Mouse (Mus musculus) monocyte, adult 5-6 weeks (primary cell): ENCODE data around the gene Tbx15. TPM values are rescaled to one million over a fixed set of nuclear protein-coding genes. Genes with fewer than 3 reads are reported as not detected.

Source experiments
- ATAC-seq: fragments of 153-309, 156-312 bp; replicated peaks from 2 replicates; pipeline ENCODE4 v1.8.0; 2017; ENCODE audit warnings: mild to moderate bottlenecking; ENCODE audit not compliant: low TSS enrichment, insufficient number of reproducible peaks, severe bottlenecking, poor library complexity, low FRiP score
- total RNA-seq: library from RNA; stranded (forward); fragments of 200-1000, 200-491, 200-594 nt; gene quantifications from 3 replicates; pipeline ENCODE4 v1.2.3, GENCODE M21; 2017

Tbx15 gene
- total RNA-seq, 1 experiment from 2014 or later = not detected

DNA sequence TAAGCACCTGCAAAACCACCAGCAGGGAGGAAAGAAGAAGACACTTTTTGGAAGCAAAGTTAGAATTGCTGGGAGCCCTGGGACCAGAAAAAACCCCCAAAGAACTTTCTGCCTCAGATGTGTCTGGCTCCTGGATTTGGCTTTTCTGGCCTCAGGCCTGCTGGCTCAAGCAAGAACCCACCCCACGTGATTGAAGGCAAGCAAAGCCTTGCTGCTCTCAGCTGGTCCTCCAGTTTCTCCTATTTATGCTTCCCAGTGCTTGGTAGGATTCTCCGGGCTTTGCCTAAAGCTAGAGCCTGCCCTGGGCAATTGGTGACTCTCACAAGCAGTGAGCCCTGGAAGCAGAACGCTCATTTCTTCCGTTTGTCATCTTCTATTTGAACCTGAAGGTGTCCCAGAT lies 7.4 kb downstream of the Tbx15 start:
- no peak for ATAC-seq

DNA sequence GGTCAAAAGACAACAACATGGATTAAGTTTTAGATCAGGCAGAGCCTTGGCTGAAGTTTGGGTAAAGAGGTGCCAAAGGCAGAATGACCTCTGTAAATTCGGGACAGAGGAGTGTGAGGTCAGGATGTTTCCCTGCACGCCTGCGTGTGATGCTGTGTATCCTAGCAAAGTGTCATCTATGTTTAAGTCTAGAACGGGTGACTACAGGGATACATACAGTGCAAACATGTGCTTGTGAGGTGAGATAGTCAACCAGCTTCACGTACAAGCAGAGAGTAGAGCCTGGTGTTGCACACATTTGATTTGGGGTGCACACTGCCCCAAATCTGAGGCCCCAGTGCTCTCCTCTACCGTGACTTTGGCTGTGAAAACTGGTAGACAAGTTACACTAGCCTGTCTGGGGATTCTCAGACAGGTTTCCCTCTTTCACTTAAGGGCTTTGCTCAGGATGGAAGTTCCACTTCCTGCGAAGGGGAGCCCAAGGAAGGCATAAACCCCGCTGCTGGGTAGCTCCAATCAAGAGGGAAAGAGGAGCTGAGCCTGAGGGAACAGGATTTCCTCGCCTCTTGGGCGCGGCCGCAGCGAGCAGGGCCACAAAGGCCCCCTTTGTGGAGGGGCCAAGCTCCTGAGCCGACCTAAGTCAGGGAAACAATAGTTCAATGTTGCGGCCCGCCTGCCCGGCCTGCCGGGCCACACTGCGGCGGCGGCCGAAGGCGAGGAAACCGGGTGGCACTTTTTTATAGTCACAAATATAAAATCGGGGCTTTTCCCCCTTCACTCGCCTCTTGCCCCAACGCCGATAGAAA lies 8.0 kb downstream of the Tbx15 start:
- no peak for ATAC-seq

GRCm38 (mm10) chr3:99248831-99249550 lies 8.8 kb downstream of the Tbx15 start:
- no peak for ATAC-seq

DNA sequence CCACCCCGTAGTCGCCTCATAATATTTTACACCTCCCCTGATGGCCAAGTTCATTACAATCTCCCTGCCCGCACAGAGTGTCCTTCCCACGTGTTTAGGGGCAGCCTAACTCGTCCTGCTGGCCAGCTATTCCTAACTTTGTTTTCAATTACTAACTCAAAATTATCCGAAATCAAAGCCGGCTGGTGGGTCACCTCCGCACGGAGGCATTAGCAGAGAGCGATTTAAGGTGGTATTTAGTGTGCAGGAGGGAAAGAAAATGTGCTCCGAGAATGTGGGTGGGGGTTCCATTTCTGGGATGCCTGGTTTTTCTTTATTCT lies 9.3 kb downstream of the Tbx15 start:
- no peak for ATAC-seq

- ATAC-seq = no peak
Measured at GRCm38 (mm10) chr3:99249906-99250305, 9.7 kb downstream of the Tbx15 start.

DNA sequence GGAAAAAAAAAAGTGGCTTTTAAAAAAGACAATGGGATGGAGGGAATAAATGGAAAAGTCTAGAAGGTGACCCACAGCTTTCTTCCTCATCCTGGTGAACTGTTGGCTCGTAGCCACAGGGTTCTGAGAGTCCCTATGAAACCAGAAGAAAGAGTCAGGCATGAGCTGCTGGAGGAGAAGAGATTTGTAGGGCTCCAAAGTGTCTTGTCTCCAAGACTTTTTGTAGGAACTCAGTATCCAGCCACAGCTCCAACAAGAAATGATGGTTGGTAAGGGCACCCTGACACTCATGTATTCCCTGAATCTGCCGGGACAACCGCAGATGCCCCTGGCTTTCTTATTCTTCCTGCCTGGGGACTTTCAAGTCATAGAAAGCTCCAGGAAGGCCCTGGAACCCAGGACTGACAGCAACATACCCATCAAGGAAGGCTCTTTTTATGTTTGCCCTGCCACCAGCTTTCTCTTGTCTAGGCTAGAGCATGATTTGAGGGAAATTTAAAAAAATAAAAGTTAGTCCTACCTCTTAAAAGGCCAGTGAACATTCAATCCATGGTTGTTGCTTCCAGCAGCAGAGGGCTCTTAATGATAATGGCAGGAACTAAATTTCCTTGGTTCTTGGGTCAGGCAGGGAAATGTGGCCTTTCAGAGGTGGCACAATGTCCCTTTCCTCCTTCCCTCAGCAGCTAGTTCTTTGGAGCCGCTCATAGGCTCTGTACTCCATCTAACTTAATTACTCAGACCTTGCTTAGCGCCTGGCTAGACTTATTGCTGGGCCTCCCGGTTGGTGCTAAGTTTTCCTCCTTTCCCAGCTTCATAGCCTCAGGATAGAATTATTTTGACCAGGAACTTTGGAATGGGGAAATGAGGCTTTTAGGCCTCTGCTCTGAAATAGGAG lies 11.3 kb downstream of the Tbx15 start:
- no peak for ATAC-seq

DNA sequence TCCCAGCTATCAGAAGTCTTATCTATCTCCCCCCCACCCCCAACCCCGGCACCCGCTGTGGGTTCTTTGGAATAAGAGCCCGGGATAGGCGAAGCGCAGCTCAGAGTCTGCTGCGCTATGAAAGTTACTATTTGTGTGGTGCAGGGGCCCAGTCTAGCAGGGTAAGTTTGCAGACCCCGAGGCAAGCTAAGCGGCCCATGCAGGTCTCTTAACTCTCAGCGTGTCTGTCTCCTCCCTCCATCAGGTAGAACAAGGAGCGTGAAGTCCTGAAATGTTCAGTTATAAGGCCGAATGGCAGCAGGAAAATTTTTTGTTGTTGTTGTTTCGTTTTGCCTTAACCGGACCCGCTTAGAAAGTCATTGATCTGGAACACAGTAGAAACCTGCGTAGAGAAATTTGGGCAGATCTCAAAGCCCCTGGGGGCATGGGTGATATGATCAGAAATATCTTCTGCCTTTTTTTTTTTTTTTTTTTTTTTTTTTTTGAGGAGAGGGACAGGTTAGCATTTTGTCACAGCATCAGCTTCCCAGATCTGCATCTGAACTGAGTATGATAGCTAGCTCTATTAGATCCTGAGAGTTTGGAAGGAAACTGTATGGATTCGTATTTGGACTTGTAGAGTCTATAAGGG lies 12.4 kb downstream of the Tbx15 start:
- ATAC-seq = no peak

GRCm38 (mm10) chr3:99253092-99253488 lies 12.9 kb downstream of the Tbx15 start:
- no peak for ATAC-seq

DNA sequence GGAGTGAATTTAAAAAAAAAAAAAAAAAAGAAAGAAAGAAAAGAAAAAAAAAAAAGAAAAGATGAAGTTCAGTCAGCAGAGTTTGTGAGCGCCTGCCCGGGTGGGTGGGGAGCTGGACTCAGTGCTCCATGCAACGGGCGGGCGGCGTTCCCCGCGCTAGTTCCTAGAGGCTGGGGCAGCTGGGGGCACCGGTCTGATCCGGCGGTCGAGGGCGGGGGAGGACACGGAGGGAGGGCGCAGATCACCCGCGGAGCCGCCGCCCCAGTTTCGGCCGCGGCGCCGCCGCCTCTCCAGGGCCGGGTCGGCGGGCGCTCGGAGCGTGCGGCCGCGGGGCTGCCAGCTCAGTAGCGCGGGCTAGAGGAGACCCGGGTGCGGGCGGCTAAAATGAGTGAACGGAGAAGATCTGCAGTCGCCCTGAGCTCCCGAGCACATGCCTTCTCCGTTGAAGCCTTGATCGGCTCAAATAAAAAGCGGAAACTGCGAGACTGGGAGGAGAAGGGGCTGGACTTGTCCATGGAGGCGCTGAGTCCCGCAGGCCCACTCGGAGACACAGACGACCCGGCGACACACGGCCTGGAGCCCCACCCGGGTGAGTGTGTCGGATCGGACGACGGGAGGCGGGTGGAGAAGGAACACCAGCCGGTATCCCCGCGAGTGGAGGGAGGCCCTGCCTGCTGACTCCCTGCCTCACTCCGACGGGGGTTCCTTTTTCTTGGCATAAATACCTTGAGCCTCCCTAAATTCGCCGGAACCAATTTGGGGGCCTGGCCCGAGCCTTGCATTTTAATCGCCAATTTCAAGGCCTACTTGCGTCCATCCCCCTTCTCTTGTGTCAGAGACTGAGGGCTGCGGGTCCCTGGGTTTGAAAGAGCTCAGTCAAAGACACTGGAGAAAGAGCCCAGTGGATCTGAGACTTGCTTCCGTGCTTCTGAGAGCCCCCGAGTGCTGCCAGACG lies 13.6 kb downstream of the Tbx15 start:
- no peak for ATAC-seq

- ATAC-seq = no peak
Measured at GRCm38 (mm10) chr3:99254559-99255151, 14.5 kb downstream of the Tbx15 start.

DNA sequence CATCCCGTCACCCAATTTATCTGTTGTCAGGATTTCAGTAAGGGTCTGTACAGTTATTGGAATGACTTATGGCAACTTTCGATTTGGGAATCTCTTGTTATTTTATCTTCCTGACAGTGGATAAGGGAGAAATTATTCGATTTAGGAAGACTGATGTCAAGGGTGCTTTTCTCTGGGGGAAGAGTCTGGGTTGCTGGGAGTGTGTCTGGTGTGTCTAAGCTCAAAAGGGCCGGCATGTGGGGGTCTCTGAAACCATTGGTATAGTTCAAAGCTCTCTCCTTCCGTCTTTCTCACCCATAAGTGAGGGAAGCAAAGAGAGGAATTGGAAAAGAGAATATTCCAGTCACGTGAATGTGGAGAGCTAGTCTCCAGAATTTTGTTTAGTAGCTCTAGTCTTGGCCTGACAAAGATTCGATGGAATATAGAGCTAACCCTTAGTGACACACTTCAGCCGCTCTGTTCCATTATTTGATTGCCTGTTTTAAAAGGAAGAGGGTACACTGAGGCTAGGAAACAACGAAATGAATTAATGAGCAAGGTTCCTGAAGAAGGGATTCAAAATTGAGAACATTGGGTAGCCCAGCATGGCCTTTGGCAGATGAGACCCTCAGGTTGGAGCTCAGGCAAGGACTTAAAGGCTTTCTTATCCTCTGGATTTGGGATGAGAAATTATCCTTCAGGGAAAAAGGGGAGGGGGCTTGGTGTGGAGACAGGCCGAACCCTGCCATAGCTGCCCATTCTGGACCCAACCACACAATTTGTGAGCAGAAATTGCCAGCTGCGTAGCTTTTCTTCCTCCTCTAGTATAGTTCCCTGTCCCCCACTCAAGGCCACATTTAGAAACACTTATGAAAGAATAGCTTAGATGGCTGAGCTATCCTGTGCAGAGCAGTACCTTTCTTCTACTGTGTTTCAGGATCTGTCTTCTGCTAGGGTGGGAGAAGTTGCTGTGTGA lies 15.5 kb downstream of the Tbx15 start:
- ATAC-seq = no peak

GRCm38 (mm10) chr3:99256366-99256750 lies 16.2 kb downstream of the Tbx15 start:
- no peak for ATAC-seq

DNA sequence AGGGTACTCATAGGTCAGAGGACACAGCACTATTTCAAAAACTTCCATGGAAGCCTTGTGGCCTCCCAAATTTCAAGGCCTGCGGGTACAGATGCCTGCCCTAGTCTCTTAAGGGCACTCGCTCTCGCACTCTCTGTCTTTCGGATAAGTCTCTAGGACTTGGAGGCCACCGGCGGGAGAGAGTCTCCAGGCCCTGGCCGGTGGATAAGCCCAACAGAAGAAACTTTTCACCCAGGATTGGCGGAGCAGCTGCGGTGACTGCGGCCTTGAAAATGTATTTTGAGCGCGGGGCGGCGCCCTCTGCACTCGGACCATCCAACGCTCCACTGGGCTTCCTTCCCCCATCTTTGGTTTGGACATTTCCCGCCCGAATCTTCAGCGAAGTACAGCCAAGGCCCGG lies 16.6 kb downstream of the Tbx15 start:
- no peak for ATAC-seq

DNA sequence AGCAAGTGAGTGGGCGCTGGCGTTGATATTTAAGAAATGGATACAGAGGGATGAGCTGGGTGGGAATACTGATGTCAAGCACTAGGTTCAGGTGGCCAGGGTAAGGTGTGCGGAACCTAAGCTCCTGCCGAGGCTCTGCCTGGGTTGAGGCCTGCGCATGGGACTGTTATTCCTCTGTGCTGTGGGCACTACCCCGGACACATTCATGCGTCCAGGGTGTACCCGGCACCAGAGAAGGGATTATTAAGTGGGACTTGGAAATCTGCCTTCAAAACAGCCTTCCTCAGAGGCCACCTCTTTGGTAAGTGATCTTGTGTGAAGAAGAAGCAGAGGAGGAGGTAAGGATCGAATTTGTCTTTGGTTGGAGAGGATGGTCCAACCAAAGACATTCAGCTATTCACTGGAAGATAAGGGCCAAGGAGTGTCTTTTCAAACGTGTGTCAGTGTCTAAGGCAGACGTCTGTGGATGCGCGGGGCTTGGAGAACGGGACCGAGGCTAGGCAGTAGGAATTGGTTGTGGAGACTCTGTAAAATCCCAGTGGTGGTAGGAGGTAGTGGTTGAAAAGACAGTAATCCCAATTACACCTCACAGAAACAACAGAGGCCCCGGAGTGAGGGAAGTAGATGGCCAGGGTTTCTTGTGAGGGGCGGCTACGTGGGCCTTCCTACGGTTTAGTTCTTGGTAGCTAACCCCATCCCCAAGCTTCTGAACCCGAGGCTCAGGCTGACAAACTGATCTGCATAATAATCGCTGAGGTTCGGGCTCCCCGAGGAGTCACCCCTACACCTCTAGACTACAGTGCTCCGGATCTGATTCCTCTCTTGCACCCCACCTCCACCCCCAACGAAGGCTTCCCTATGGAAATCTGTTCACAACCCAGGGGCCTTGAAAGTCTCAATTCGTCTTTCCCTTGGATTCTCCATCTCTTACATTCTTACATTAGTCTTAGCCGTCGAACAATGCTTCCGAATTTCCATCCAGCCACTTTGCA lies 17.7 kb downstream of the Tbx15 start:
- no peak for ATAC-seq

GRCm38 (mm10) chr3:99259741-99260270 lies 19.6 kb downstream of the Tbx15 start:
- no peak for ATAC-seq
